9 mouse cellular contexts compared by ENCODE assay signal in genomic region chr10:122803906-122804305, GRCm38 (mm10).
DNase-seq lines count a peak whose midpoint lies in the region; ATAC-seq and TF ChIP-seq lines count a peak whose summit lies in the region.
"Had no signal": no experiment of that assay in that cellular context is flagged by ENCODE, and none has a peak within 500 bp of the region (broad histone marks: within the 10 kb centered on the region; RNA-seq: fewer than 3 reads in every experiment).

No protein-coding gene starts in this region.

- no peak overlapping the region for H3K27ac ChIP-seq in hindbrain, embryonic 14.5 days
- H3K27ac ChIP-seq in hindbrain, embryonic 13.5 days: no peak overlapping the region
- no peak overlapping the region for H3K27ac ChIP-seq in cortical plate, adult 2 months (ENCODE audit: insufficient read depth, low read length)
- no peak overlapping the region for H3K27ac ChIP-seq in heart, embryonic 10.5 days
- H3K27ac ChIP-seq: embryonic facial prominence, embryonic 13.5 days had no signal

- intact Hi-C loops in left cerebral cortex, postnatal 10 days (cut with DNase I): loop anchor here (10.0 kb wide), 2 partner anchors 111 to 271 kb away; partner anchors contain the start of gene Mon2

- no peak for ATAC-seq in hindbrain, embryonic 14.5 days (ENCODE audit: low FRiP score)
- ATAC-seq in hindbrain, embryonic 13.5 days (ENCODE audit: low FRiP score): no peak

- H3K9me3 ChIP-seq in hindbrain, embryonic 14.5 days (ENCODE audit: control insufficient read depth, low read length): peaks cover 10% of the 10 kb centered on the region; the same call in 1 of the 2 replicates
- peaks cover 7% of the 10 kb centered on the region for H3K9me3 ChIP-seq in hindbrain, embryonic 13.5 days
- H3K9me3 ChIP-seq in heart, embryonic 10.5 days: no peaks in the 10 kb centered on the region
- H3K9me3 ChIP-seq: embryonic facial prominence, embryonic 13.5 days had no signal

- TF ChIP-seq CTCF in cortical plate, adult 2 months (IDR thresholded peaks at IDR 0.05; ENCODE audit: extremely low read depth, insufficient read depth, low read length): peak; percentile 92

- H3K4me2 ChIP-seq in hindbrain, embryonic 14.5 days (replicated peaks): no peak overlapping the region
- no peak overlapping the region for H3K4me2 ChIP-seq in hindbrain, embryonic 13.5 days
- H3K4me2 ChIP-seq: embryonic facial prominence, embryonic 13.5 days had no signal

- H3K27me3 ChIP-seq in hindbrain, embryonic 14.5 days (ENCODE audit: control insufficient read depth, insufficient read depth, low read length): no peaks in the 10 kb centered on the region
- no peaks in the 10 kb centered on the region for H3K27me3 ChIP-seq in hindbrain, embryonic 13.5 days
- H3K27me3 ChIP-seq in heart, embryonic 10.5 days (ENCODE audit: insufficient read depth, poor library complexity, severe bottlenecking): no peaks in the 10 kb centered on the region
- H3K27me3 ChIP-seq: embryonic facial prominence, embryonic 13.5 days had no signal

- H3K4me1 ChIP-seq in hindbrain, embryonic 14.5 days (replicated peaks; ENCODE audit: control insufficient read depth, insufficient read depth, low read length): peaks cover 13% of the 10 kb centered on the region
- H3K4me1 ChIP-seq in hindbrain, embryonic 13.5 days (replicated peaks): peaks cover 18% of the 10 kb centered on the region
- H3K4me1 ChIP-seq in cortical plate, adult 2 months (ENCODE audit: control insufficient read depth, insufficient read depth, low read length): peaks cover 4% of the 10 kb centered on the region; the same call in 1 of the 2 replicates
- peaks cover 24% of the 10 kb centered on the region for H3K4me1 ChIP-seq in heart, embryonic 10.5 days

- H3K9ac ChIP-seq in hindbrain, embryonic 14.5 days: no peak overlapping the region
- no peak overlapping the region for H3K9ac ChIP-seq in hindbrain, embryonic 13.5 days
- H3K9ac ChIP-seq: embryonic facial prominence, embryonic 13.5 days had no signal

- H3K4me3 ChIP-seq in hindbrain, embryonic 14.5 days (replicated peaks; ENCODE audit: low read length): no peak overlapping the region
- no peak overlapping the region for H3K4me3 ChIP-seq in hindbrain, embryonic 13.5 days
- H3K4me3 ChIP-seq in cortical plate, adult 2 months (ENCODE audit: insufficient read depth, low read length): no peak overlapping the region
- H3K4me3 ChIP-seq in heart, embryonic 10.5 days: no peak overlapping the region
- H3K4me3 ChIP-seq: embryonic facial prominence, embryonic 13.5 days had no signal

- TF ChIP-seq POLR2A in cortical plate, adult 2 months (IDR thresholded peaks at IDR 0.05; ENCODE audit: extremely low read depth, insufficient read depth, low read length): no peak

- WGBS in hindbrain, embryonic 14.5 days: 14% methylated on average over 7 of the region's 7 CpGs
- 13% methylated on average over 7 of the region's 7 CpGs for WGBS in hindbrain, embryonic 13.5 days
- WGBS in heart, embryonic 10.5 days: 8% methylated on average over 7 of the region's 7 CpGs

- peak; percentile 90 for DNase-seq in hindbrain, embryonic 14.5 days (ENCODE audit: low spot score)
- peak; percentile 65 for DNase-seq in T-cell, adult 2 months (ENCODE audit: low spot score)
- peak; percentile 82 for DNase-seq in heart, embryonic 10.5 days (ENCODE audit: low spot score)
- DNase-seq in left cerebral cortex, postnatal 10 days (ENCODE audit: extremely low spot score in 1 of 2, low spot score in 2 of 2): peak; percentile 65 to 77
- peak; percentile 53 to 68 for DNase-seq in natural killer cell, adult 2 months (ENCODE audit: low spot score in 2 of 2)
- DNase-seq in testis, postnatal 10 days (ENCODE audit: low spot score): peak; percentile 91

- no peaks in the 10 kb centered on the region for H3K36me3 ChIP-seq in hindbrain, embryonic 14.5 days (replicated peaks; ENCODE audit: control insufficient read depth, insufficient read depth)
- H3K36me3 ChIP-seq in hindbrain, embryonic 13.5 days: peaks cover 7% of the 10 kb centered on the region
- H3K36me3 ChIP-seq in heart, embryonic 10.5 days: no peaks in the 10 kb centered on the region
- H3K36me3 ChIP-seq: embryonic facial prominence, embryonic 13.5 days had no signal
